Mouse (Mus musculus): ENCODE data around the gene Spaca9. TPM values are rescaled to one million over a fixed set of nuclear protein-coding genes. Genes with fewer than 3 reads are reported as not detected.

Spaca9 gene
- polyA plus RNA-seq, 1 experiment from 2014 or later, result 10.3 TPM

DNA sequence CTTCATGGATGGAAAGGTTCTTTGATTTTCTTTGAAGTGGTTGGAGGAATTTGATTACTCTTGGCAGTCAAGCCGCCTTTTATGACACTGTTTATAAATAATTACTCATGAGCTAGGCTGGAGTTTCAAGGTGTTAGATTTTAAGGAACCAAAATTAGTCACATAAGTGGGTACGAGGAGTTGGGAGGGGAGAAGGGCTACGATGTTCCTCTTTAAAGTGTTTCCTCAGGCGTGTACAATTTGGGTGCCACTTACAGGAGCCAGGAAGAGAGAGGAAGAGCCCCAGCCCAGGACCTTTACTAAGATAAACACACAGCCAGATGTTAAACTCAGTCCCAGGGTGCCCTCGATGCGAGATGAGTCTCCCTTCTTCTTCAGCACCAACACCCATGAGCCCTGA, 7.3 kb upstream of the Spaca9 start:
- no peaks in the 10 kb centered on the region for H3K27me3 ChIP-seq

DNA sequence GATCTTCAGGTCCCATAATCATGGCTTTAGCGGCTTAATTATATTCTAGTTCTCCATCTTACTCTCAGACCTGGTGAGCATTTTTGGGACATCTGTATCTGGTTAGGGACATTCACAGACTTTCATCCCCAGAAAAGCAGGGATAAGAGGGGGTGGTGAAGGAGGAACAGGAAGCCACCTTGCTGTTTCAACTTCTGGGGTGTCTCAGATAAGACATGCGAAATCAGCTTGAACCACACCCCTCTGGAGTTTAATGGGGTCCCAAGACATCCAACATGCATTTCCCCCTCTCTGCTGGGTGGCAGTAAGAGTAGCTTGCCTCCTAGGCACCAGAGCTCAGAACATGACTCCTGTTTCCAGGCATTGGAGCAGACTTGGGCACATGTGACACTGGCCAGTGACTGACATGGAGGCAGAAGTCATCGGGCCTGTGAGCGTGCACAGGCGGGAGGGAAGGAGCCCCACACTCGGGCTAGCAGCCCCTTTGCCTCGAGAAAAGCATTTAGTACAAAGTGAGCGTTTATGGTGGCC, 6.6 kb upstream of the Spaca9 start:
- ATAC-seq (ENCODE audit: insufficient number of reproducible peaks, low FRiP score, low TSS enrichment, low read depth), result no peak
- H3K4me1 ChIP-seq, result 0 out of 2 replicates have a peak, but pooled peaks cover 3% of the 10 kb centered on the region
- no peak overlapping the region for H3K9ac ChIP-seq
- no peak overlapping the region for H3K4me2 ChIP-seq (replicated peaks)
- no peaks in the 10 kb centered on the region for H3K9me3 ChIP-seq (replicated peaks)
- H3K36me3 ChIP-seq, result no peaks in the 10 kb centered on the region
- 41% methylated on average over 8 of the region's 8 CpGs for WGBS
- no peaks in the 10 kb centered on the region for H3K27me3 ChIP-seq
- H3K27ac ChIP-seq (replicated peaks), result no peak overlapping the region
- no peak overlapping the region for H3K4me3 ChIP-seq (replicated peaks)

More for the DNA sequence above, 7.3 kb upstream of the Spaca9 start:
- no peak overlapping the region for H3K9ac ChIP-seq
- H3K4me3 ChIP-seq (replicated peaks), result no peak overlapping the region
- no peaks in the 10 kb centered on the region for H3K9me3 ChIP-seq (replicated peaks)
- 0 out of 2 replicates have a peak, but pooled peaks cover 3% of the 10 kb centered on the region for H3K4me1 ChIP-seq
- ATAC-seq (ENCODE audit: insufficient number of reproducible peaks, low FRiP score, low TSS enrichment, low read depth), result no peak
- no peaks in the 10 kb centered on the region for H3K36me3 ChIP-seq
- H3K27ac ChIP-seq (replicated peaks), result no peak overlapping the region
- WGBS, result 43% methylated on average over 6 of the region's 6 CpGs
- no peak overlapping the region for H3K4me2 ChIP-seq (replicated peaks)

DNA sequence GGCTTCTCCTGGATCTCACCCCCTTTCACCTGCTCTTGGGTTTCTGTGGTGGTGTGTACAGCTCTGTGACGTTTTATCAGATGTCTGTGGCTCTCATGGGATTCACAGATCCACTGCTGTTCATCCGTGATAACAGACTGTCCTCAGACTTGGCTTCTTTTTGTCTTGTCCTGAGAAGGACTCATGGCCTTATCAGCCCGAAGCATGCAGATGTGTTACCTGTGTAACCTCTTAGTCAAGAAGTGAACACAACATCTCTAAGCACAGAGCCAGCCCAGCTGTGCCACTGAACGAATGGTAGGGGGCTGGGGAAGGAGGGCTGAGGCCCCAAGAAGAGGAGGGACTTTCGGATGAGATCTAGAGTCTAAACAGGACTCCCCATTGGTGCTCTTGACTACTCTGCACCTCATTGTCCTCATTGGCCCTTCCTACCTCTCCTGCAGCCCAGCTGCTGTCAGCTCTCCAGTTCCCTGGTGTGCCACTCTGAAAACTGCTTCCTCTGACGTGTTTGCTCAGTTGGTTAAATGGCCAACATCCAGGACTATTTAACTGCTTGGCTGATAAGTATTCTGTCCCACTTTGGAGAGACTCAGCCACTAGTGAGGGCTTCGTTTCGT, 2.2 kb upstream of the Spaca9 start:
- peaks cover 14% of the 10 kb centered on the region for H3K4me1 ChIP-seq
- no peak overlapping the region for H3K9ac ChIP-seq
- H3K27me3 ChIP-seq, result no peaks in the 10 kb centered on the region
- no peak overlapping the region for H3K27ac ChIP-seq (replicated peaks)
- 67% methylated on average over 8 of the region's 8 CpGs for WGBS
- no peaks in the 10 kb centered on the region for H3K9me3 ChIP-seq (replicated peaks)
- no peaks in the 10 kb centered on the region for H3K36me3 ChIP-seq
- no peak overlapping the region for H3K4me2 ChIP-seq (replicated peaks)
- H3K4me3 ChIP-seq (replicated peaks), result no peak overlapping the region
- ATAC-seq (ENCODE audit: insufficient number of reproducible peaks, low FRiP score, low TSS enrichment, low read depth), result no peak

DNA sequence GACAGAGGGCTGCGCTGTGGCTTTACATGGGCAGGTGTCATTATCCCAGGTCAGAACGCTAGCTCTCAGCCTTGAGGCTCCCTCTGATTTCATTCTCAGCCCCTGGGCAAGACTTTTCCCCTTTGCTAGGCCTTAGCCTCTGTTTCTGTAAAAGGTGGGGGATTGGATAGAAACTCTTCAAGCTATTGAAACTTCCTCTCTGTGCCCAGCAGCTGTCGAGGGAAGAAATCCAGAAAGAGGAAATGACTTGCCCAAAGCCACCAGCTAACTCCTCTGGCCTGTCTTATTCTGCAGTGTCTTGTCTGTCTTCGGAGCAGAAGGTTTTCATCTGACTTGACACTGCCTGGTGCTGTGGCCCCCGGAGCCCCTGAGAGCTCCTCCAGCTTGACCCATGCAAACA, 961 bp downstream of the Spaca9 start:
- no peak overlapping the region for H3K27ac ChIP-seq (replicated peaks)
- WGBS, result 65% methylated on average over 5 of the region's 5 CpGs
- no peak overlapping the region for H3K4me2 ChIP-seq (replicated peaks)

DNA sequence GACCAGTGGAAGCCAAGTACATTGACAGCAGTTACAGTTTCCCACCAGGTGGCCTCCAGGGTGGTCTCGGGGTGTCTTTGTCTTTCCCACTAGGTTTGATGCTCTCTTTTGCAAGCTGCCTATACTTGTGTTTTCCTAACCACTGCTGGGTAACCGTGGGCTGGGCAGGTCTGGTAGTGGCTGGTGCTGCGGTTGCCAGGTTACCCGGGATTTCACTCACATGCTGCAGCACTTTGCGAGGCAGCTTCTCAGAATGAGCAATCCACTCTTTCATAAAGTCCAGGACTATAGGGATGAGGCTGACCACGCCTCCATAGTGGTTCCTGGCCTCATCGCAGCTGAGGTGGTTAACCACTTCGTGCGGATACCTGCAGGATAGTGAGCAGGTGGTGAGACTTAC, 6.8 kb downstream of the Spaca9 start:
- peaks cover 6% of the 10 kb centered on the region for H3K36me3 ChIP-seq
- no peaks in the 10 kb centered on the region for H3K4me1 ChIP-seq
- H3K9ac ChIP-seq, result no peak overlapping the region
- no peaks in the 10 kb centered on the region for H3K9me3 ChIP-seq (replicated peaks)
- no peak overlapping the region for H3K27ac ChIP-seq (replicated peaks)
- WGBS, result 80% methylated on average over 9 of the region's 9 CpGs
- H3K27me3 ChIP-seq, result no peaks in the 10 kb centered on the region
- H3K4me2 ChIP-seq (replicated peaks), result no peak overlapping the region
- no peak for ATAC-seq (ENCODE audit: insufficient number of reproducible peaks, low FRiP score, low TSS enrichment, low read depth)
- no peak overlapping the region for H3K4me3 ChIP-seq (replicated peaks)

More for the DNA sequence above, 961 bp downstream of the Spaca9 start:
- Histone ChIP-seq H3K4me1 (peaks cover 14% of the 10 kb centered on the region), H3K4me3 (replicated peaks) (no peak overlapping the region), H3K9me3 (replicated peaks) (no peaks in the 10 kb centered on the region), H3K27me3 (no peaks in the 10 kb centered on the region), H3K9ac (no peak overlapping the region), H3K36me3 (no peaks in the 10 kb centered on the region)
- no peak for ATAC-seq (ENCODE audit: insufficient number of reproducible peaks, low FRiP score, low TSS enrichment, low read depth)

DNA sequence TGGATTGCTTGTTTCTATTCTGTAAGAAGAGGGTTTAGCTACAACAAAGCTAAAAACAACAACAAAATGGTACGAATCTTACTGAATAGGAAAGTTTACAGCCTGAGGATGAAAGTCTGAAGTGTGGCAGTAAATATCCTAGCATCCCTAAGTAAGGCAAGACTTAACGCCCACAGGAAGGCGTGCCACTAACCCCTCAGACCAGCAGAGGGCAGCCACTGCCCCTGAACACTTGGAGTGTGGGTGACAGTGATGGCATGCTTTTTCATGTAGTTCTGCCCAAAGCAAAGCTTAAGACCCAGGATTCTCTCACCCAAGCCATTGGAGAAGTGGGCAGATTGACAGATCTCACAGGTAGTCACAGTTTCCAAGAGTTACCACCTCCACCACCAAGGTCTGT, 11.1 kb downstream of the Spaca9 start:
- H3K9ac ChIP-seq, result no peak overlapping the region
- H3K9me3 ChIP-seq (replicated peaks), result no peaks in the 10 kb centered on the region
- H3K4me3 ChIP-seq (replicated peaks), result no peak overlapping the region
- H3K27ac ChIP-seq (replicated peaks), result no peak overlapping the region
- WGBS, result 41% methylated on average over 3 of the region's 3 CpGs
- H3K36me3 ChIP-seq, result peaks cover 47% of the 10 kb centered on the region
- ATAC-seq (ENCODE audit: insufficient number of reproducible peaks, low FRiP score, low TSS enrichment, low read depth), result no peak
- H3K4me2 ChIP-seq (replicated peaks), result no peak overlapping the region
- H3K4me1 ChIP-seq, result no peaks in the 10 kb centered on the region
- no peaks in the 10 kb centered on the region for H3K27me3 ChIP-seq

DNA sequence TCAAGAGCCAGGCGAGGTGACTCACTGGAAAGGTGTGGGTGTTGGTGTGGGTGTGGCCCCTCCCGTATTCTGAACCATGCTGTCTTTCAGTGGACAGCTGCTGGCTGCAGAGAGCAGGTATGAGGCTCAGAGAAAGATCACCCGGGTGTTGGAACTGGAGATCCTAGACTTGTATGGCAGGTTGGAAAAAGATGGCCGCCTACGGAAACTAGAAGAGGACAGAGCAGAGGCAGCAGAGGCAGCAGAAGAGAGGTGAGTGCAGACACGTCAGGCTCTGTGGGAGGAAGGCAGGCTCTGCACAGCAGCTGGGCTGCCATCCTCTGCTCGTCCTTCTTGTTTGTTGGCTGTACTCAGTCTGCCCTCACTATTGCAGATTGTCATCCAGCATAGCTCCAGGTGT, 13.6 kb downstream of the Spaca9 start:
- H3K27me3 ChIP-seq, result no peaks in the 10 kb centered on the region
- ATAC-seq (ENCODE audit: insufficient number of reproducible peaks, low FRiP score, low TSS enrichment, low read depth), result no peak

DNA sequence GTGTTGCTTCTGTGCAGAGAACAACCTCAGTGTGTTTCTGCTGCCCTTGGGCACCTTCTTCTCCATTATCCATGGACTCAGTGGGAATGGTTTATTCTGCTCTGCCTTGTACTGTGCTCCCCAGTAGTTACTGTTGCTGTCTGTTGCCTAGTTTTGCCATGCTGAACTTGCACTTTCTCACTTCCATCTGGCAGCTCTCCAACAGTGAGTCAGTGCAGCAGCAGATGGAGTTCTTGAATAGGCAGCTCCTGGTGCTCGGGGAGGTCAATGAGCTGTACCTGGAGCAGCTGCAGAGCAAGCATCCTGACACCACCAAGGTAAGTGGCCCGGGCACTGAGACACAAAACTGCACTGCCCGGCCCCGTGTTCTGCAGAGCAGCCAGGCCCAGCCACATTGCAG, 17.8 kb downstream of the Spaca9 start:
- H3K36me3 ChIP-seq, result peaks cover 89% of the 10 kb centered on the region
- no peak overlapping the region for H3K9ac ChIP-seq
- ATAC-seq (ENCODE audit: insufficient number of reproducible peaks, low FRiP score, low TSS enrichment, low read depth), result no peak
- H3K4me1 ChIP-seq, result no peaks in the 10 kb centered on the region
- WGBS, result 92% methylated on average over 4 of the region's 4 CpGs
- H3K4me3 ChIP-seq (replicated peaks), result no peak overlapping the region
- no peak overlapping the region for H3K4me2 ChIP-seq (replicated peaks)
- no peaks in the 10 kb centered on the region for H3K9me3 ChIP-seq (replicated peaks)
- no peak overlapping the region for H3K27ac ChIP-seq (replicated peaks)
- no peaks in the 10 kb centered on the region for H3K27me3 ChIP-seq

More for the DNA sequence above, 13.6 kb downstream of the Spaca9 start:
- Histone ChIP-seq H3K27ac (replicated peaks) (no peak overlapping the region), H3K9ac (no peak overlapping the region), H3K36me3 (peaks cover 73% of the 10 kb centered on the region), H3K4me3 (replicated peaks) (no peak overlapping the region), H3K4me2 (replicated peaks) (no peak overlapping the region), H3K9me3 (replicated peaks) (no peaks in the 10 kb centered on the region), H3K4me1 (no peaks in the 10 kb centered on the region)
- WGBS, result 81% methylated on average over 7 of the region's 7 CpGs

DNA sequence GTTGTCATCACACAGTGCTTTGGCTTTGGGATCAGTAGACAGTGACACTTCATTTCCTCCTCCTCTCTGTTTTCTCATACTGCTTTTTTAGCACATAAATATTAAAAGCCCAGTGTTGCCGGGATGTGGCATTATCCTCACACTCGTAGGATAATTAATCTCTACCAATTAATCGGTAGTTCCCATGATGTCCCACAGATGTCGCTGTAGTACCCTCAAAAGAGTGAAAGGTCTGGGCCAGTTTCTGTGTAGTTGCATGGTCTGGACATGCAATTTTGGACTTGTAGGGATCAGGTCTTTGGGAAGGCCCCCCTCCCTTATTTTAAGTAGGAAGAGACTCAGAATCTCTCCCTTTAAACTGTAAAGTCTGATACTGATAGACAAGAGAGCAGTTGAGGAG, 18.8 kb downstream of the Spaca9 start:
- Histone ChIP-seq H3K27me3 (no peaks in the 10 kb centered on the region), H3K36me3 (peaks cover 89% of the 10 kb centered on the region), H3K4me3 (replicated peaks) (no peak overlapping the region), H3K4me1 (no peaks in the 10 kb centered on the region), H3K4me2 (replicated peaks) (no peak overlapping the region), H3K9ac (no peak overlapping the region), H3K27ac (replicated peaks) (no peak overlapping the region), H3K9me3 (replicated peaks) (no peaks in the 10 kb centered on the region)
- no peak for ATAC-seq (ENCODE audit: insufficient number of reproducible peaks, low FRiP score, low TSS enrichment, low read depth)
- 36% methylated on average over 4 of the region's 4 CpGs for WGBS

DNA sequence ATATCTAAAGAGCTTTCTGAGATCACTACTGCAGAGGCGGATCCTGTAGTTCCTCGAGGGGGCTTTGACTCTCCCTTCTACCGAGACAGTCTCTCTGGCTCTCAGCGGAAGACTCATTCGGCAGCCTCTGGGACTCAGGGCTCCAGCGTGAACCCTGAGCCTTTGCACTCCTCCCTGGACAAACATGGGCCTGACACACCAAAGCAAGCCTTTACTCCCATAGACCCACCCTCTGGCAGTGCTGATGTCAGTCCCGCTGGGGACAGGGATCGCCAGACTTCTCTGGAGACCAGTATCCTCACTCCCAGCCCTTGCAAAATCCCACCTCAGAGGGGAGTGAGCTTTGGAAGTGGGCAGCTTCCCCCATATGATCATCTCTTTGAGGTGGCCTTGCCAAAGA, 23.5 kb downstream of the Spaca9 start:
- H3K4me2 ChIP-seq (replicated peaks), result no peak overlapping the region
- 92% methylated on average over 8 of the region's 8 CpGs for WGBS
- no peak overlapping the region for H3K27ac ChIP-seq (replicated peaks)
- peaks cover 84% of the 10 kb centered on the region for H3K36me3 ChIP-seq
- no peaks in the 10 kb centered on the region for H3K27me3 ChIP-seq
- no peak overlapping the region for H3K9ac ChIP-seq
- no peaks in the 10 kb centered on the region for H3K4me1 ChIP-seq
- H3K4me3 ChIP-seq (replicated peaks), result no peak overlapping the region
- ATAC-seq (ENCODE audit: insufficient number of reproducible peaks, low FRiP score, low TSS enrichment, low read depth), result no peak
- H3K9me3 ChIP-seq (replicated peaks), result no peaks in the 10 kb centered on the region

DNA sequence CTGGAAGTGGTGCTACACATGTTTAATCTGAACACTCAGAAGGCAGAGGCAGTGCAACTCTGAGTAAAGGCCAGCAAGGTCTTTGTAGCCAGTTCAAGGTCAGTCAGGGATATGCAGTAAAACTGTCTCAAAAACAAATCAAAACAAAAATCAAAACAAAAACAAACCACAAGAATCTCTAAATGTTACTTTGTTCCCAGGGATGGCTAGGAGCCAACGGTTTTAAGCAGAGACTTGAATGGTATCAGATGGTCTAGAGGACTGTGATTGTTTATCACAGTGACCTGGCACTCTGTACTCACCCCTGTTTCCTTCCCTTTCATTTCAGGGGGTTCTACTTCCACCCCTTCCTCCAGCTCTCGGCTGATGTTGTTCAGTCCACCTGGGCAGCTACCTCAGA, 28.1 kb downstream of the Spaca9 start:
- no peak overlapping the region for H3K9ac ChIP-seq
- no peak for ATAC-seq (ENCODE audit: insufficient number of reproducible peaks, low FRiP score, low TSS enrichment, low read depth)
- no peak overlapping the region for H3K27ac ChIP-seq (replicated peaks)
- no peak overlapping the region for H3K4me3 ChIP-seq (replicated peaks)
- whole genome bisulfite sequencing, result 80% methylated on average over 2 of the region's 2 CpGs
- no peaks in the 10 kb centered on the region for H3K4me1 ChIP-seq
- H3K9me3 ChIP-seq (replicated peaks), result no peaks in the 10 kb centered on the region
- no peaks in the 10 kb centered on the region for H3K27me3 ChIP-seq
- peaks cover 89% of the 10 kb centered on the region for H3K36me3 ChIP-seq
- H3K4me2 ChIP-seq (replicated peaks), result no peak overlapping the region

DNA sequence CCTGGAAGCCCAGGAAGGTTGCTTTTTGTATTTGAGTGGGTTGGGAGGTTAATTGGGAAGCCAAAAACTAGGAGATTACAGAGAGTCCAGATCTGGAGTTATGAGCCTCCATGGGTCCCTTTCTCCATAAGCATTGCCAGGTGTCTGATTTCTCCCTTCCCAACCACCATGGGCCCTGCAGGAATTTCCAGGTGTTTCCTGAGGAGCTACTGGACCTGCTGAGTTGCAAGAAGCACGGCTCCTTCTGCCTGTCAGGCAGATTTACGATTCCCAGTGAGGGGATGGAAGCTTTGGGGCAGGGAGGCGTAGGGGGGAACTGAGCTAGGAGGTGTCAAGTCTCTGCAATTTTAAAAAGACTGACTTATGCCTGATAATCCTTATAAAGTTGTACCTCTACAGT, 33.7 kb downstream of the Spaca9 start:
- Histone ChIP-seq H3K27ac (replicated peaks) (no peak overlapping the region), H3K4me3 (replicated peaks) (no peak overlapping the region), H3K9me3 (replicated peaks) (no peaks in the 10 kb centered on the region), H3K27me3 (no peaks in the 10 kb centered on the region), H3K36me3 (peaks cover 91% of the 10 kb centered on the region), H3K4me1 (no peaks in the 10 kb centered on the region), H3K4me2 (replicated peaks) (no peak overlapping the region), H3K9ac (no peak overlapping the region)
- 72% methylated on average over 3 of the region's 3 CpGs for WGBS
- no peak for ATAC-seq (ENCODE audit: insufficient number of reproducible peaks, low FRiP score, low TSS enrichment, low read depth)
